In genomic region chr19:46641420-46642085, GRCm38 (mm10) we compare ENCODE assay signal across 7 mouse cellular contexts. TPM values are rescaled to one million over a fixed set of nuclear protein-coding genes. Genes with fewer than 3 reads are reported as not detected.
A peak's percentile ranks its signal among the peaks of the same experiment; 100 is the strongest.
DNase-seq lines count a peak whose midpoint lies in the region; ATAC-seq lines count a peak whose summit lies in the region.

No protein-coding gene starts in this region.

- peaks cover 76% of the 10 kb centered on the region for H3K4me1 ChIP-seq in embryonic facial prominence, embryonic 14.5 days (ENCODE audit: control insufficient read depth, insufficient read depth, low read length)
- H3K4me1 ChIP-seq in heart, embryonic 14.5 days (ENCODE audit: control insufficient read depth in 2 of 2, insufficient read depth in 2 of 2, low read length in 2 of 2) = peaks cover 69 to 90% of the 10 kb centered on the region in 2 experiments
- peaks cover 76% of the 10 kb centered on the region for H3K4me1 ChIP-seq in kidney, embryonic 16.5 days (ENCODE audit: insufficient read depth, low read length)

- H3K27me3 ChIP-seq in embryonic facial prominence, embryonic 14.5 days (replicated peaks; ENCODE audit: control insufficient read depth, insufficient read depth, low read length) = no peaks in the 10 kb centered on the region
- H3K27me3 ChIP-seq in heart, embryonic 14.5 days (ENCODE audit: control insufficient read depth, insufficient read depth, low read length) = no peaks in the 10 kb centered on the region
- no peaks in the 10 kb centered on the region for H3K27me3 ChIP-seq in kidney, embryonic 16.5 days (ENCODE audit: insufficient read depth, low read length)

- peak; percentile 38; the same call in 1 of the 2 replicates for ATAC-seq in embryonic facial prominence, embryonic 14.5 days (ENCODE audit: low read depth)
- ATAC-seq in heart, embryonic 14.5 days (ENCODE audit: insufficient number of reproducible peaks, insufficient read depth, low FRiP score, low read depth) = peak; percentile 29; the same call in 1 of the 2 replicates
- ATAC-seq in kidney, embryonic 16.5 days (ENCODE audit: low FRiP score, low TSS enrichment) = peak; percentile 67

- H3K27ac ChIP-seq in embryonic facial prominence, embryonic 14.5 days (replicated peaks; ENCODE audit: low read depth, low read length) = peak overlapping the region; percentile 69
- H3K27ac ChIP-seq in heart, embryonic 14.5 days (replicated peaks in 1 of 2; ENCODE audit: control insufficient read depth in 1 of 2, insufficient read depth in 1 of 2, low read depth in 2 of 2, low read length in 2 of 2) = peak overlapping the region; percentile 90 to 97
- H3K27ac ChIP-seq in kidney, embryonic 16.5 days (ENCODE audit: low read length) = peak overlapping the region; percentile 78

- WGBS in embryonic facial prominence, embryonic 14.5 days = 54% methylated on average over 19 of the region's 19 CpGs
- 31% methylated on average over 19 of the region's 19 CpGs for WGBS in heart, embryonic 14.5 days
- WGBS in kidney, embryonic 16.5 days = 31% methylated on average over 19 of the region's 19 CpGs

- peak; percentile 81 for DNase-seq in adrenal gland, adult 8-10 months
- DNase-seq in embryonic facial prominence, embryonic 14.5 days (ENCODE audit: low spot score) = peak; percentile 75
- peak; percentile 82 for DNase-seq in lung, postnatal 25 days (ENCODE audit: low spot score)
- peak; percentile 62 for DNase-seq in testis, postnatal 14 days (ENCODE audit: low spot score)
- no peak for DNase-seq in spleen, postnatal 36 days (ENCODE audit: low spot score in 2 of 2)

- peak overlapping the region; percentile 34 for H3K9ac ChIP-seq in embryonic facial prominence, embryonic 14.5 days (ENCODE audit: low read depth, low read length)
- H3K9ac ChIP-seq in heart, embryonic 14.5 days (ENCODE audit: low read length) = peak overlapping the region; percentile 42
- H3K9ac ChIP-seq in kidney, embryonic 16.5 days (replicated peaks; ENCODE audit: low read length) = peak overlapping the region; percentile 45; the same call in 1 of the 2 replicates

- H3K36me3 ChIP-seq in embryonic facial prominence, embryonic 14.5 days (ENCODE audit: control insufficient read depth, insufficient read depth, low read length) = peaks cover 11% of the 10 kb centered on the region; the same call in 1 of the 2 replicates
- H3K36me3 ChIP-seq in heart, embryonic 14.5 days (ENCODE audit: control insufficient read depth, insufficient read depth, low read length) = peaks cover 48% of the 10 kb centered on the region
- H3K36me3 ChIP-seq in kidney, embryonic 16.5 days (ENCODE audit: insufficient read depth, low read length) = peaks cover 16% of the 10 kb centered on the region; the same call in 1 of the 2 replicates

- H3K4me3 ChIP-seq in embryonic facial prominence, embryonic 14.5 days (ENCODE audit: low read depth, low read length) = no peak overlapping the region
- H3K4me3 ChIP-seq in heart, embryonic 14.5 days (ENCODE audit: control insufficient read depth in 1 of 2, insufficient read depth in 1 of 2, low read depth in 1 of 2, low read length in 2 of 2) = no peak overlapping the region
- H3K4me3 ChIP-seq in kidney, embryonic 16.5 days (ENCODE audit: low read length) = no peak overlapping the region

- no peaks in the 10 kb centered on the region for H3K9me3 ChIP-seq in embryonic facial prominence, embryonic 14.5 days (ENCODE audit: control insufficient read depth, low read length)
- no peaks in the 10 kb centered on the region for H3K9me3 ChIP-seq in heart, embryonic 14.5 days (ENCODE audit: control insufficient read depth, low read length)
- no peaks in the 10 kb centered on the region for H3K9me3 ChIP-seq in kidney, embryonic 16.5 days (ENCODE audit: low read length)

- peak overlapping the region; percentile 28 for H3K4me2 ChIP-seq in embryonic facial prominence, embryonic 14.5 days (ENCODE audit: low read depth, low read length)
- peak overlapping the region; percentile 26 for H3K4me2 ChIP-seq in heart, embryonic 14.5 days (ENCODE audit: low read length)
- H3K4me2 ChIP-seq in kidney, embryonic 16.5 days (replicated peaks; ENCODE audit: low read depth, low read length) = peak overlapping the region; percentile 13

RNA-seq across cellular contexts. Expression of gene Cyp17a1, which starts 31.4 kb away (rescaled TPM):
- total RNA-seq in adrenal gland, adult 8-10 months (2022) = 1 to 10 TPM; 1.7 to 3.9 (median 3.1) TPM
- 0.33 and 0.87 TPM in 2 replicates for polyA plus RNA-seq in embryonic facial prominence, embryonic 14.5 days (2014; fragmentation: Nextera tagmentation; extraction: Ambion mirVana)
- polyA plus RNA-seq in heart, embryonic 14.5 days (2014; fragmentation: Nextera tagmentation; extraction: Ambion mirVana) = 1.6 and 1.8 TPM in 2 replicates
- polyA plus RNA-seq in kidney, embryonic 16.5 days (2015; fragmentation: Nextera tagmentation; extraction: Ambion mirVana) = 7.1 TPM in 1 of 2 replicates, not detected in the other

RNA-seq across cellular contexts. Expression of gene Wbp1l, which starts 42.7 kb away (rescaled TPM):
- 100 to 1,000 TPM; 149 to 232 (median 189) TPM for total RNA-seq in adrenal gland, adult 8-10 months (2022)
- 37.7 and 42.6 TPM in 2 replicates for polyA plus RNA-seq in embryonic facial prominence, embryonic 14.5 days (2014; fragmentation: Nextera tagmentation; extraction: Ambion mirVana)
- 48.8 and 49.3 TPM in 2 replicates for polyA plus RNA-seq in heart, embryonic 14.5 days (2014; fragmentation: Nextera tagmentation; extraction: Ambion mirVana)
- polyA plus RNA-seq in kidney, embryonic 16.5 days (2015; fragmentation: Nextera tagmentation; extraction: Ambion mirVana) = 53.4 and 54.4 TPM in 2 replicates

RNA-seq across cellular contexts. Expression of gene Borcs7, which starts 48.2 kb away (rescaled TPM):
- 10 to 100 TPM; 14.9 to 18.6 (median 17.1) TPM for total RNA-seq in adrenal gland, adult 8-10 months (2022)
- polyA plus RNA-seq in embryonic facial prominence, embryonic 14.5 days (2014; fragmentation: Nextera tagmentation; extraction: Ambion mirVana) = 13.9 and 14.3 TPM in 2 replicates
- polyA plus RNA-seq in heart, embryonic 14.5 days (2014; fragmentation: Nextera tagmentation; extraction: Ambion mirVana) = 17.9 and 20.0 TPM in 2 replicates
- polyA plus RNA-seq in kidney, embryonic 16.5 days (2015; fragmentation: Nextera tagmentation; extraction: Ambion mirVana) = 15.6 and 19.0 TPM in 2 replicates

Comparison
In these comparisons a context has a peak if more than half of its experiments do, and no peak if none do; other contexts are left out.
1. DNase-seq: peak in adrenal gland, adult 8-10 months (single experiment), embryonic facial prominence, embryonic 14.5 days (single experiment), lung, postnatal 25 days (single experiment) and testis, postnatal 14 days (single experiment); none in spleen, postnatal 36 days (0 of 2).
2. Peak in every context shown above with its lines, with median percentiles within 50 percentile points of each other: ATAC-seq, H3K27ac ChIP-seq, H3K4me2 ChIP-seq and H3K9ac ChIP-seq.